Mouse (Mus musculus): ENCODE data around the gene Upf3b.
"Not testable (repeated sequence)": the region's sequence is repeated elsewhere in the genome, so short reads cannot be mapped to it uniquely, and the experiment has no call there.

Upf3b gene

GRCm38 (mm10) chrX:37110193-37110880, at the start of gene Upf3b:
Gene Upf3b (minus strand): TSS chrX:37110322.
- peak; percentile 98 for DNase-seq (ENCODE audit: low read depth)

GRCm38 (mm10) chrX:37157839-37158238, 47.7 kb upstream of the Upf3b start:
- DNase-seq (ENCODE audit: low read depth) = peak; percentile 44

- DNase-seq (ENCODE audit: low read depth) = peak; percentile 73
Observed at GRCm38 (mm10) chrX:37144954-37145353, 34.8 kb upstream of the Upf3b start.

GRCm38 (mm10) chrX:37144498-37144897, 34.4 kb upstream of the Upf3b start:
- DNase-seq (ENCODE audit: low read depth) = not testable (repeated sequence)

GRCm38 (mm10) chrX:37141732-37142131, 31.6 kb upstream of the Upf3b start:
- peak; percentile 21 for DNase-seq (ENCODE audit: low read depth)

- DNase-seq (ENCODE audit: low read depth) = peak; percentile 90
Observed at GRCm38 (mm10) chrX:37126671-37127358, 16.7 kb upstream of the Upf3b start, which contains the start of gene Nkap. Gene Nkap (plus strand): TSS chrX:37126795.

- DNase-seq (ENCODE audit: low read depth) = no peak
Observed at GRCm38 (mm10) chrX:37125511-37125910, 15.4 kb upstream of the Upf3b start.

GRCm38 (mm10) chrX:37120212-37120611, 10.1 kb upstream of the Upf3b start:
- DNase-seq (ENCODE audit: low read depth) = no peak

- no peak for DNase-seq (ENCODE audit: low read depth)
Observed at GRCm38 (mm10) chrX:37119585-37119984, 9.5 kb upstream of the Upf3b start.

- DNase-seq (ENCODE audit: low read depth) = no peak
Observed at GRCm38 (mm10) chrX:37117085-37117484, 7.0 kb upstream of the Upf3b start.

- DNase-seq (ENCODE audit: low read depth) = peak; percentile 21
Observed at GRCm38 (mm10) chrX:37110881-37111193, 715 bp upstream of the Upf3b start.

- no peak for DNase-seq (ENCODE audit: low read depth)
Observed at GRCm38 (mm10) chrX:37109526-37110192, 463 bp downstream of the Upf3b start.

GRCm38 (mm10) chrX:37103826-37104225, 6.3 kb downstream of the Upf3b start:
- no peak for DNase-seq (ENCODE audit: low read depth)

GRCm38 (mm10) chrX:37098681-37099080, 11.4 kb downstream of the Upf3b start:
- DNase-seq (ENCODE audit: low read depth) = peak; percentile 75

GRCm38 (mm10) chrX:37095106-37095768, 14.9 kb downstream of the Upf3b start:
- DNase-seq (ENCODE audit: low read depth) = no peak

GRCm38 (mm10) chrX:37091457-37091856, 18.7 kb downstream of the Upf3b start:
- peak; percentile 37 for DNase-seq (ENCODE audit: low read depth)

GRCm38 (mm10) chrX:37088778-37089177, 21.3 kb downstream of the Upf3b start:
- no peak for DNase-seq (ENCODE audit: low read depth)

GRCm38 (mm10) chrX:37085665-37086064, 24.5 kb downstream of the Upf3b start:
- DNase-seq (ENCODE audit: low read depth) = no peak

GRCm38 (mm10) chrX:37084927-37085660, 25.0 kb downstream of the Upf3b start, which contains the start of gene Rpl39:
Gene Rpl39 (minus strand): TSS chrX:37085402.
- peak; percentile 95 for DNase-seq (ENCODE audit: low read depth)

GRCm38 (mm10) chrX:37084318-37084926, 25.7 kb downstream of the Upf3b start:
- peak; percentile 52 for DNase-seq (ENCODE audit: low read depth)

GRCm38 (mm10) chrX:37081194-37081593, 28.9 kb downstream of the Upf3b start:
- no peak for DNase-seq (ENCODE audit: low read depth)

Measured in 416B (cell line).